Mouse (Mus musculus): ENCODE results near the gene Ldhb. TPM values are rescaled to one million over a fixed set of nuclear protein-coding genes. Genes with fewer than 3 reads are reported as not detected.

The Ldhb gene
- polyA plus RNA-seq, 1 experiment = 419 TPM

Other genes starting within 250 kb of the Ldhb start
- 3.8 and 5.5 TPM in 2 replicates for gene Iapp, start 209.5 kb downstream of the Ldhb start, polyA plus RNA-seq (2012; rRNA removed)
- 3.7 and 3.8 TPM in 2 replicates for gene Slco1a5, start 185.0 kb downstream of the Ldhb start, polyA plus RNA-seq (2012; rRNA removed)
- 6.2 and 6.6 TPM in 2 replicates for gene Pyroxd1, start 162.3 kb downstream of the Ldhb start, polyA plus RNA-seq (2012; rRNA removed)
- gene Recql, start 120.9 kb downstream of the Ldhb start, polyA plus RNA-seq (2012; rRNA removed) = 8.7 and 9.1 TPM in 2 replicates
- gene Golt1b, start 120.7 kb downstream of the Ldhb start, polyA plus RNA-seq (2012; rRNA removed) = 14.3 and 19.2 TPM in 2 replicates
- gene Spx, start 94.5 kb downstream of the Ldhb start, polyA plus RNA-seq (2012; rRNA removed) = 1.7 TPM in 2 replicates
- gene Gys2, start 34.8 kb downstream of the Ldhb start, polyA plus RNA-seq (2012; rRNA removed) = 5.6 and 19.9 TPM in 2 replicates
- gene Kcnj8, start 63.7 kb upstream of the Ldhb start, polyA plus RNA-seq (2012; rRNA removed) = 16.9 and 22.6 TPM in 2 replicates
- 7.2 and 9.4 TPM in 2 replicates for gene Abcc9, start 194.4 kb upstream of the Ldhb start, polyA plus RNA-seq (2012; rRNA removed)
- gene Cmas, start 248.7 kb upstream of the Ldhb start, polyA plus RNA-seq (2012; rRNA removed) = 16.1 and 16.9 TPM in 2 replicates

All from gonadal fat pad, adult 2 months (tissue).